Mouse (Mus musculus): Measurements from ENCODE around the gene Peak1. TPM values are rescaled to one million over a fixed set of nuclear protein-coding genes. Genes with fewer than 3 reads are reported as not detected.

Peak1 gene
- polyA plus RNA-seq, 1 experiment from 2014 or later, result 17.5 TPM

GRCm38 (mm10) chr9:56339426-56340195 is 78.3 kb downstream of the Peak1 start:
- Histone ChIP-seq H3K4me3 (replicated peaks) (no peak overlapping the region), H3K9me3 (replicated peaks) (no peaks in the 10 kb centered on the region), H3K27me3 (no peaks in the 10 kb centered on the region), H3K27ac (no peak overlapping the region), H3K4me2 (no peak overlapping the region), H3K4me1 (no peaks in the 10 kb centered on the region), H3K9ac (no peak overlapping the region), H3K36me3 (no peaks in the 10 kb centered on the region)
- 73% methylated on average over 1 of the region's 1 CpGs for WGBS
- no peak for ATAC-seq (replicated peaks; ENCODE audit: low FRiP score)

GRCm38 (mm10) chr9:56334363-56334762 is 83.5 kb downstream of the Peak1 start:
- no peak for ATAC-seq (replicated peaks; ENCODE audit: low FRiP score)
- H3K9ac ChIP-seq, result no peak overlapping the region
- no peak overlapping the region for H3K27ac ChIP-seq
- 92% methylated on average over 12 of the region's 12 CpGs for WGBS
- H3K4me2 ChIP-seq, result no peak overlapping the region
- H3K4me3 ChIP-seq (replicated peaks), result no peak overlapping the region
- no peaks in the 10 kb centered on the region for H3K9me3 ChIP-seq (replicated peaks)
- H3K36me3 ChIP-seq, result no peaks in the 10 kb centered on the region
- no peaks in the 10 kb centered on the region for H3K4me1 ChIP-seq
- no peaks in the 10 kb centered on the region for H3K27me3 ChIP-seq

- no peaks in the 10 kb centered on the region for H3K27me3 ChIP-seq
- no peaks in the 10 kb centered on the region for H3K4me1 ChIP-seq
- no peaks in the 10 kb centered on the region for H3K36me3 ChIP-seq
- ATAC-seq (replicated peaks; ENCODE audit: low FRiP score), result no peak
- no peak overlapping the region for H3K9ac ChIP-seq
- no peak overlapping the region for H3K4me2 ChIP-seq
- no peaks in the 10 kb centered on the region for H3K9me3 ChIP-seq (replicated peaks)
- no peak overlapping the region for H3K4me3 ChIP-seq (replicated peaks)
- no peak overlapping the region for H3K27ac ChIP-seq
Measured at GRCm38 (mm10) chr9:56332774-56333173, 85.1 kb downstream of the Peak1 start.

GRCm38 (mm10) chr9:56326511-56327005 is 91.3 kb downstream of the Peak1 start:
- 98% methylated on average over 8 of the region's 8 CpGs for WGBS
- H3K9ac ChIP-seq, result no peak overlapping the region
- H3K4me2 ChIP-seq, result no peak overlapping the region
- ATAC-seq (replicated peaks; ENCODE audit: low FRiP score), result no peak
- H3K27ac ChIP-seq, result no peak overlapping the region
- H3K36me3 ChIP-seq, result no peaks in the 10 kb centered on the region
- H3K4me3 ChIP-seq (replicated peaks), result no peak overlapping the region
- H3K4me1 ChIP-seq, result peaks cover 6% of the 10 kb centered on the region
- no peaks in the 10 kb centered on the region for H3K9me3 ChIP-seq (replicated peaks)
- no peaks in the 10 kb centered on the region for H3K27me3 ChIP-seq

- no peak overlapping the region for H3K27ac ChIP-seq
- H3K4me2 ChIP-seq, result no peak overlapping the region
- H3K4me3 ChIP-seq (replicated peaks), result no peak overlapping the region
- no peaks in the 10 kb centered on the region for H3K9me3 ChIP-seq (replicated peaks)
- no peak overlapping the region for H3K9ac ChIP-seq
- H3K4me1 ChIP-seq, result peaks cover 6% of the 10 kb centered on the region
- 89% methylated on average over 5 of the region's 5 CpGs for WGBS
- no peaks in the 10 kb centered on the region for H3K27me3 ChIP-seq
- no peaks in the 10 kb centered on the region for H3K36me3 ChIP-seq
- ATAC-seq (replicated peaks; ENCODE audit: low FRiP score), result no peak
Measured at GRCm38 (mm10) chr9:56325725-56326124, 92.1 kb downstream of the Peak1 start.

- Histone ChIP-seq H3K27ac (peak overlapping the region; percentile 84), H3K36me3 (no peaks in the 10 kb centered on the region), H3K4me1 (peaks cover 6% of the 10 kb centered on the region), H3K27me3 (no peaks in the 10 kb centered on the region), H3K9me3 (replicated peaks) (no peaks in the 10 kb centered on the region), H3K4me3 (replicated peaks) (peak overlapping the region; percentile 23), H3K9ac (no peak overlapping the region), H3K4me2 (peak overlapping the region; percentile 51)
- ATAC-seq (replicated peaks; ENCODE audit: low FRiP score), result no peak
- 34% methylated on average over 16 of the region's 16 CpGs for WGBS
Measured at GRCm38 (mm10) chr9:56324576-56325355, 93.1 kb downstream of the Peak1 start.

GRCm38 (mm10) chr9:56321291-56321690 is 96.6 kb downstream of the Peak1 start:
- no peak overlapping the region for H3K4me3 ChIP-seq (replicated peaks)
- no peak overlapping the region for H3K9ac ChIP-seq
- H3K4me2 ChIP-seq, result no peak overlapping the region
- 62% methylated on average over 2 of the region's 2 CpGs for WGBS
- no peak overlapping the region for H3K27ac ChIP-seq
- H3K27me3 ChIP-seq, result no peaks in the 10 kb centered on the region
- peaks cover 6% of the 10 kb centered on the region for H3K4me1 ChIP-seq
- peaks cover 3% of the 10 kb centered on the region; the same call in 1 of the 2 replicates for H3K36me3 ChIP-seq
- H3K9me3 ChIP-seq (replicated peaks), result peaks cover 4% of the 10 kb centered on the region
- no peak for ATAC-seq (replicated peaks; ENCODE audit: low FRiP score)

GRCm38 (mm10) chr9:56314326-56314725 is 103.5 kb downstream of the Peak1 start:
- Histone ChIP-seq H3K4me2 (no peak overlapping the region), H3K4me1 (peaks cover 12% of the 10 kb centered on the region), H3K36me3 (peaks cover 3% of the 10 kb centered on the region; the same call in 1 of the 2 replicates), H3K9me3 (replicated peaks) (peaks cover 4% of the 10 kb centered on the region), H3K9ac (no peak overlapping the region), H3K4me3 (replicated peaks) (no peak overlapping the region), H3K27ac (no peak overlapping the region), H3K27me3 (no peaks in the 10 kb centered on the region)
- ATAC-seq (replicated peaks; ENCODE audit: low FRiP score), result no peak
- WGBS, result 85% methylated on average over 3 of the region's 3 CpGs

GRCm38 (mm10) chr9:56309079-56309478 is 108.8 kb downstream of the Peak1 start:
- H3K9ac ChIP-seq, result no peak overlapping the region
- ATAC-seq (replicated peaks; ENCODE audit: low FRiP score), result no peak
- no peak overlapping the region for H3K4me3 ChIP-seq (replicated peaks)
- no peaks in the 10 kb centered on the region for H3K36me3 ChIP-seq
- 63% methylated on average over 2 of the region's 2 CpGs for WGBS
- H3K9me3 ChIP-seq (replicated peaks), result no peaks in the 10 kb centered on the region
- H3K4me1 ChIP-seq, result peaks cover 16% of the 10 kb centered on the region
- no peak overlapping the region for H3K27ac ChIP-seq
- H3K4me2 ChIP-seq, result no peak overlapping the region
- no peaks in the 10 kb centered on the region for H3K27me3 ChIP-seq

GRCm38 (mm10) chr9:56304526-56304925 is 113.3 kb downstream of the Peak1 start:
- H3K36me3 ChIP-seq, result no peaks in the 10 kb centered on the region
- WGBS, result 37% methylated on average over 2 of the region's 2 CpGs
- H3K27ac ChIP-seq, result no peak overlapping the region
- H3K4me1 ChIP-seq, result peaks cover 12% of the 10 kb centered on the region
- H3K4me3 ChIP-seq (replicated peaks), result no peak overlapping the region
- H3K9ac ChIP-seq, result no peak overlapping the region
- no peak overlapping the region for H3K4me2 ChIP-seq
- H3K9me3 ChIP-seq (replicated peaks), result no peaks in the 10 kb centered on the region
- no peaks in the 10 kb centered on the region for H3K27me3 ChIP-seq
- ATAC-seq (replicated peaks; ENCODE audit: low FRiP score), result no peak

GRCm38 (mm10) chr9:56302921-56303465 is 114.9 kb downstream of the Peak1 start:
- Histone ChIP-seq H3K4me2 (no peak overlapping the region), H3K4me1 (peaks cover 10% of the 10 kb centered on the region), H3K9ac (no peak overlapping the region), H3K4me3 (replicated peaks) (no peak overlapping the region), H3K27ac (peak overlapping the region; percentile 46), H3K36me3 (no peaks in the 10 kb centered on the region), H3K9me3 (replicated peaks) (no peaks in the 10 kb centered on the region), H3K27me3 (no peaks in the 10 kb centered on the region)
- WGBS, result 15% methylated on average over 3 of the region's 3 CpGs
- no peak for ATAC-seq (replicated peaks; ENCODE audit: low FRiP score)

GRCm38 (mm10) chr9:56290019-56290418 is 127.8 kb downstream of the Peak1 start:
- Histone ChIP-seq H3K9ac (no peak overlapping the region), H3K27ac (no peak overlapping the region), H3K4me3 (replicated peaks) (no peak overlapping the region), H3K4me2 (no peak overlapping the region), H3K27me3 (no peaks in the 10 kb centered on the region), H3K36me3 (no peaks in the 10 kb centered on the region), H3K9me3 (replicated peaks) (no peaks in the 10 kb centered on the region), H3K4me1 (no peaks in the 10 kb centered on the region; the same call in 1 of the 2 replicates)
- WGBS, result 87% methylated on average over 2 of the region's 2 CpGs
- ATAC-seq (replicated peaks; ENCODE audit: low FRiP score), result no peak
